Mouse (Mus musculus): ENCODE data around the gene Kcnk16. TPM values are rescaled to one million over a fixed set of nuclear protein-coding genes. Genes with fewer than 3 reads are reported as not detected.

Gene Kcnk16
- total RNA-seq, 4 experiments from 2014 or later: not detected

DNA sequence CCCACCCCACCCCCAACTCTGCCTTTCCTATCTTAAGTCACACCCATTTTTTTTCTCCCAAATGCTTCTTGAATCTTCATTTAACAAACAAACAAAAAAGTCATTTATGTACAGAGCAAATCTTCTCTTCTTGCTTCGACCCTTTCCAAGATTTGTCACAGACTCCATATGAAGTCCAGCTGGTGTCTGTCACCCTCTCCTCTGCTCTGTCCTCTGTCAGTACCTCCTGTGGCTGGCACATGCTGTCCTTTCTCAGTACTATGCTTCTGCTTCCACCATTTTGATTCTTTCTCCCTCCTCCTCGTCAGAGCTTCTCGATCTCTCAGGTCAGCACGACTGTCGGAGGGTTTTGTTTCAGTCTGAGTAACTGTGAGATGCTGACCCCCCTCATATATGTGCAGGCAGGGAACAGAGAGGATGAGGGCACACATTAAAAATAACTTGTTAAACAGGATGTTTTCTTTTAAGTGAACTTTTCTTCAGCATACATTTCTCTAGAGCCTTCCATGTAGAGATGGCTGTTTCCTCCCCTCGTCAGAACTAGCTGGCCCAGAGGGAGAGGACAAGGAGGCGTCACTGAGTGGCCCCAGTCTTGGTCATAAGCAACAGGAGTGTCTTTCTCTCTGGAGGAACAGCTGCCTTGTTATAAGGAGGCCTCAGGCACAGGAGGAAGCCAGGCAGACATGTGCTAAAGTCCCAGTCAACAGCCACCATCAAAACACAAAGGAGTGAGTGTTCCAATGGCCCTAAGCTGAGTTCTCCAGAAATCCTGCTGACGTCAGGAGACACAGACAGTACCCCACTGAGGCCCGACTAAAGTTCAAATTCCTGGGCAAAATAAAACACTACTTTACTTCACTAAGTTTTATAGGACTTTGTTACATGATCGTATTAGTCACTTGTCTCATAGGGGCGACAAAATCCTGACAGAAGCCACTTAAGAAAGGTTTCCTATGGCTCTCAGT lies 35.7 kb downstream of the Kcnk16 start:
- no peak for DNase-seq (ENCODE audit: low spot score in 2 of 2)

DNA sequence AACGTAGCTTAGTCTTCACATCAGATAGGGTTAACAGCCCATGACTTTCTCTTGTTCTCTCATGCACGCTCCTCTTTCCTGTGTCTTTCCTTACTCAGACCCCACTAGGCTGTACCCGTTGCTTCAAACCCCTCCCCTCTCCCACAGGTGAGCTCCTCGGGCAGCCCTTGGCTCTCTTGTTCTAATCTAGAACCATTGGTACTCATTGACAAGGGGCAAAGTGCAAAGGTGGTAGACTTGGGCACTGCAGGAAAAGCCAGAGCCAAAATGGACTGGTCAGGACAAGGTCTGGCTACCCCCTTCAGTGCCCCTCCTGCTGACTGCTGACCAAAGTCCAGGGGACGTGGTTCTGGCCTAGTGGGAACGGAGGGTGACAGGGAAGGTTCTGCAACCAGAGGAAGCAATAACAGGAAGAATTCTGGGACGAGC lies 38.9 kb downstream of the Kcnk16 start:
- no peak for DNase-seq (ENCODE audit: low spot score in 2 of 2)

DNA sequence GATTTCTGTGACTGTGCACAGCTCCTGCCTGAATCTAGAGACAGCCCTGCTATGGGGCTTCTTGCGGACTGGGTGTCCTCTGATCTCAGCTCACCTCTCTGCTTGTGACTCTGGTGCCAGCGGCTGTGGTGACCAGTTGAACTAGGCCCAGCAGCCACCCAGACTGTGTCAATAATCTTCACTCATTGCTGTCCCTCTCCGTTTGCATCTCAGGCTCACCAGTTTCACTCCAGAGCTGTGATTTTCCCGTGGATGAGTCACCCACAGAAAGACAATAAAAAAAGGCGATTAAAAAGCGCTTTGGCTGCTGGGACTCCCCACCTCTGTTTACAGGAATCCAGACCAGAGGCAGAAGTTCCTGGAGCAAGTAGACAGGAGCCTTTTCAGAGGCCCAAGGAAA lies 39.6 kb downstream of the Kcnk16 start:
- no peak for DNase-seq (ENCODE audit: low spot score in 2 of 2)

DNA sequence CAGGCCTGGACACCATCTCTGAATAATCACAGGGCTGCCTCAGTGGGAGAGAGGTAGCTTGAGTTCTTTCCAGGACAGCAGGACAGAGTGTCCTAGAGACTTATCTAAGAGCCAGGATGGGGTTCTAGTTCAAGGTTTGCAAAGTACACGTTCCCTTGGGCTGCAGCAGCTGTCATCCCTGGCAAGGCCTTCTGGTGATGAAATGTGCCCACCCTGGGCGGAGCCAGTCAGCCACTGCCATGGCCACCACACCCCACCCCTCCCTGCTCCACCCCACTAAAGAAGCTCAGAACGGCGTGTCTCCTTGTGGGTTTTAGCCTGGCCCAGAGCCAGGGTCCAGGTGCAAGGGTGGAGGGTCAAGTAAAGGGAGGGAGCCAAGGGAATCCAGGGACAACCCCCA lies 40.7 kb downstream of the Kcnk16 start:
- no peak for DNase-seq (ENCODE audit: low spot score in 2 of 2)

DNA sequence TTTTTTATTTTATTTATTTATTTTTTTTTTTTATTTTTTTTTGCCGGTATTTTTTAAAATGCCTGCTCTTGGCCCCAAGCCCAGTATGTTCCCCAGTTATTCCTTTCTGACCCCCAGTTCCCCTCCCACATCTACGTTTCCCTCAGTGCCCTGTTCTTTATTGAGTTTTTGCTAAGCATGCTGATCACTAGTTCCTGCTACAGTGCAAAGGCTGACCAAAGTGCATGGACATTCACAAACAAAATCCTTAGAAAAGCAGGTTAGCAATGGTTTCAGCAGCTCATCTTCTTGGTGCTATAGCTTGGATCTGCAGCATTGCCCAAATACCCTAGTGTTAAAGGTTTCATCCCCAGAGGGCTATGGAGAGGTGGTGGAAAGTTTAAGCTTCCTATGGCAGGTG lies 42.0 kb downstream of the Kcnk16 start:
- DNase-seq (ENCODE audit: low spot score in 2 of 2): no peak

DNA sequence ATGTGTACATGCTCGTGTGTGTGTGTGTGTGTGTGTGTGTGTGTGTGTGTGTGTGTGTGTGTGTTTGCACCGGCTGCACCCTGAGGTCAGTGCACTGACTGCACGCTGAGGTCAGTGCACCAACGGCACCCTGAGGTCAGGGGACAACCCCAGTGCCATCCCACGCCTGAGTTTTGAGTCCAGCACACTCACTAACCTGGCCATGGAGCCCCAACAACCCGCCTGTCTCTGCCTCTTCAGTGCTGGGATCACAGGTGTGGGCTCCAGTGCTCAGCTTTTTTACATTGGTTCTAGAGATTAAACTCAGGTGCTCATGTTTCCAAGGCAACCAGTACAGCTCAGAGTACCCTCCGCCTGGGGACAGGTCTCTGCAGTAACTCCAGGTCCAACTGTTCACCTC lies 42.5 kb downstream of the Kcnk16 start:
- DNase-seq (ENCODE audit: low spot score in 2 of 2): no peak

DNA sequence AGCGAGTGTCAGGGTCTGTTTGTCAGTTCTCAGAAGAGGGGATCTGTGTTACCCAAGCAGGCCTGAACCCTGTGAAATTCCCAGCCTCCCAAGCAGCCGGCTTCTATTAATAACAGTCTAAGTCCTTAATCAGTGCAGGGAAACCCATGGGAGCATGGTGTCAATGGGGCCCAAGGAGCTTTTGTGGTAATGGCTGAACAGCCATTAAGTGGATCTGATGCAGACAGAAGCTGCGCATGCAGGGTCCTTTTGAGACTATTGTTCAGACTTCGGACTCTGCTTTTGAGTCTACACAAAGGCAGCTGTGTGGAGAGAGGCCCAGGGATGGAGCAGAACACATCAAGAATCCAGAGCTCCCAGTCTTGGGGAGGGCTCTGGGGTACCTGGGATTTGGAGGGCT lies 43.5 kb downstream of the Kcnk16 start:
- DNase-seq (ENCODE audit: low spot score in 2 of 2): no peak

DNA sequence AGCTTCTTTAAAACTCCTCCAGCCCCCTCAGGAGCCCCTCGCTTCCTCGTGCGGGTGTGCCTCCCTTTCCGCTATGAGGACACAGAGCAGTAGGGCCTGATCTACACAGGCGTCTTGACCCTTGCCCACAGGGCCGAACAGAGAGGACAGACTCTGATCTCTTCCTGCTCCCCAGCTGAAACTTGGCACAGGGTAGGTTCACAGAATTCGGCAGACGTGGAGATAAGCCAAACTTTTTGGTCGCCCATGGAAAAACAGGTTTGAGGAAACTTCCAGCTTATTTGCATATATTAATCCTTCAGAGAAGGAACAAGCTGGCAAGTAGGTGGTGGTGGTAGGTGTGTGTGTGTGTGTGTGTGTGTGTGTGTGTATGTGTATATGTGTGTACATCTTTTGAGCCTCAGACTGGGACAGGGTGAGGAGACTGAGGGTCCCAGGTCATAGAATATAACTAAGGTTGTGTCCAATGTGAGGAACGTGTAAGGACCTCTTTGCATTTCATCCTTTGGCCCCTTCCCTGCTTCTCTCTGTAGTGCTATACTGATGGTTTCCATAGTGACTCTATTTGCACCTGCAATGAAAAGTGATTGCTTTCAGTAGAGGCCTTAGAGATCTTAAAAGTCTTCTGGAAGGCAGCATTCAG lies 44.3 kb downstream of the Kcnk16 start:
- DNase-seq (ENCODE audit: low spot score in 2 of 2): no peak

DNA sequence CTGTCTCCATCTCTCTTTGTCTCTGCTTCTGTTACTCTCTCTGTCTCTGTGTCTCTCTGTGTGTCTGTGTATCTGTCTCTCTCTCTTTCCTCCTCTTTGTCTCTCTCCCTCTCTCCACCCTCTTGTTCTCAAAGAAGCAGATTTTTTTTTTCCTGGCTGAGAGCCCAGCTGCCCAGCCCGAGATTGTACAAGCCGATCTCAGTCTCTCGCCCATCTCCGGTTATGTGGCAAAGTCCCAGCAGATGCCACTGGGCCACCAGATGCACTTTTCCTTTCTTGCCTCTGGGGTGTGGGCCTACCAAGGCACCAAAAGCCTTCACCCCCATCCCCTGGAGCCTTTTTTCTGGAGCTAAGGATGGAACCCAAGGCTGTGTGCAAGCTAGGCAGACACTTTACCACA lies 44.8 kb downstream of the Kcnk16 start:
- no peak for DNase-seq (ENCODE audit: low spot score in 2 of 2)

DNA sequence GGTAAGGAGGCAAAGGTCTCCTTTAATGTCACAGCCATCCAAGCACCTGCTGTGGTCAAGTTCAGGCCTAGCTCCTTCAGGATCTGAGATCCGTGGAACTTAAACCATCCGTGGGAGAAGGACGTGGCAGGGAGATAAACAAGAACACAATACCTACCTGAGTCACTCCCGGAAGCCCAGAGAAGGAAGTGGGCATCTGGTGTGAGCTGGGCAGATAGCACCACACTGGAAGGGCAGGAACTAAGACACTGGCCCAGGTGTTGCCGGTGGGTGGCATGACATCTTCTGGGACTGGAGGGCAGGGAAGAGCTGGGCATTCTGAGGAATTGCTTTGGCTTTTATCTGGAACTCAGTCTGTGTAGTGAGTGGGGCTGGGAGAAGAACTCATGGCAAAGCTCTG lies 45.7 kb downstream of the Kcnk16 start:
- no peak for DNase-seq (ENCODE audit: low spot score in 2 of 2)

DNA sequence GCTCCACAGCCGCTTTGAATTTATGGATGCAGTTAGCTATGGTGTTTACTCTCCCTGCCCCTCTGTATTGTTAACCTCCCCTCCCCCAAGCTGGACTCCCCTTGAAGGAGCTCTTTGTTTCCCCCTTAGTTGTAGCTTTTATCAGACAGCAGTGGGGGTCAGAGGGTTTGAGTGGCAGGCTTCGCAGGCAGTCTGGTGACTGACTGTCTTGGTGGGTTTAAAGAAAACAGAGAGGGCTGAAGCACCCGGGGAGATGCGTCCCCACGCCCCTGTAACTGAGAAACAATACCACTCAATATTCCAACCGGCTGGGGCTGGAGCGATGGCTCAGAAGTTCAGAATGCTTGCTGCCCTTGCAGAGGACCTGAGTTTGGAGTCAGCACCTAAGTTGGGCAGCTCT lies 47.9 kb downstream of the Kcnk16 start:
- DNase-seq (ENCODE audit: low spot score in 2 of 2): no peak

DNA sequence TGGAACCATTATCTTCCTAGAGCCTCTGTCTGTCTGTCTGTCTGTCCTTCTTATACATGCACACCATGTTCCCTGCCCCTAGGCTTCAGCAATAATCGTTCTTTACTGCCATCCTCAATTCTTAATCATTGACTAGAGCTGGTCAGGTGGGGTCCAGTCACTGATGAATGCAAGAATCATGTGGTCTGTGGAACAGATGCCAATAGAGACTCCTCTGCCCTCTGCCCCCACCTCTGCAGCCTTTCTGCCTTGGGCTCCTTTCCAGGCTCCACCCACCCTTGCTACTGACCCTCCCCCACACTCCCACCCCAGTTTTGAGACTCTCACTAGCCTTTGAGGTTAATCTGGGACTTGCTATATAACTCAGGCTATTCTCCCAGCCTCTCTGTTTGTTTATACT lies 49.1 kb downstream of the Kcnk16 start:
- no peak for DNase-seq (ENCODE audit: low spot score in 2 of 2)

DNA sequence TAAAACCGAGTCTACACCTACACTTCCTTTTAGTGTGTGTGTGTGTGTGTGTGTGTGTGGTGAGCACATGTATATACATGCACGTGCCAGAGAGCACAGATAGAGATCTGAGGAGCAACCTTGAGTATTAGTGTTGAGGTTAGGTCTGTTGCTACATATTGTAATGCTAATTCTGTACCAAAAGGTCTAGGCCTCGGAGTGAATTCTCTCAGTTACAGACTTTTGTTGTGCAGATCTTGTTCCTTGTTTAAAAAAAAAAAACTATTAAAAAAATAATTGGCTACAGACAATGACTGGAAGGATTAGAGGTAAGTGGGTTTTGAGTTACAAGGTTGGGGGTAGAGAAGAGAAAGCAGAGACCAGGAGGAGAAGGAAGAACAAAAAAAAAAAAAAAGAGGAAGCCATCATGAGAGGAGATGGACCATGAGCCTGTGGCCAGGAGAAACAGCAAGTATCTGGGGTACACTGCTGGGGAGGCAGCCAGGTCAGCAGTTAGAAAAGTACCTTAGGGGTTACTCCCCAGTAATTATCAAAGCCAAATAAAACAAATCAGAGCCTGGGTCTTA lies 51.6 kb downstream of the Kcnk16 start:
- no peak for DNase-seq (ENCODE audit: low spot score in 2 of 2)

DNA sequence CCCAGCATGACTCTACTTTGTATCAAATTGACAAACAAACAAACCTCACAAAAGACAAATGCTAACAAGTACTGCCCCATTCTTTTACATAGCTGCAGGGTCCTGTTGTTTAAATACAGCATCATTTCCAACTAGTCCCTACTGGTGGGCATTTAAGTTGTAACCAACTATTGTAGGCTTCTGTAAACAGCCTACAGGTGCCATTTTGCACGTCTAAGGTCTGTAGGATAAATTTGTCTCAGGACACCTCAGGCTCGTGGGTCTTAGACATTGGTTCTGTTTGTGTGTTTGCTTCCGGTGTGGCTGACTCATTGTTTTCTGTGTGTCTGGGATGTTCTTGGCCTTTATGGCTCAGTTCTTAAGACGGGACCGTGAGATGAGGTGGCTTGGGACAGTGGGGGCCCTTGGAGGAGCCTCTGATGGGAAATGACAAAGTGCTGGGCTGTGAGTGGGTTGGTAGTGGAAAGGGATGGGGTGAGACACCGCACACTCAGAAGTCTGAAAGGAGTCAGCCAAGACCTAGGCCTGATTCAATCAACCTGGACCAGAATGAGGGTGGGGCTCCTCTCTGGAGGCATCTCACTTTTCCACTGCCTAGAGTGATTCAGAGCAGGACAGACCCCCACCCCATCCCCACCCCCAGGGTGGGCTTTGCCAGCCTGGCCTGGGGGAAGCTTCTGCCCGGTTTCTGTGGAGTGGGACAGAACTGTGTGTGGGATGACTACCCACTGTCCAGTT lies 52.3 kb downstream of the Kcnk16 start:
- no peak for DNase-seq (ENCODE audit: low spot score in 2 of 2)

DNA sequence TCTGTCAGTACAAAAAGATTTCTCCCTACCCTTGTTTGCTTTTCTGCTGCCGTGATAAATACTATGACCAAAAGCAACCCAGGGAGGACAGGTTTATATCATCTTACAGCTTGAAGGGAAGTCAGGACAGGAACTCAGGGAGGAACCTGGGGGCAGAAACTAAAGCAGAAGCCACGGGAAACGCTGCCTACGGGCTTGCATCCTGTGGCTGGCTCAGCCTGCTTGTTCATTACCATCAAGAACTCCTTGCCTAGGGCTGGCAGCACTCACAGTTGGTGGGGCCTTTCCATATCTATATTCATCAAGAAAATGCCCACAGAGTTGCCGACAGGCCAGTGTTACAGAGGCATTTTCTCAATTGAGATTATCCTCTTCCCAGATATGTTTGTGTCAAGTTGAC lies 53.2 kb downstream of the Kcnk16 start:
- no peak for DNase-seq (ENCODE audit: low spot score in 2 of 2)

DNA sequence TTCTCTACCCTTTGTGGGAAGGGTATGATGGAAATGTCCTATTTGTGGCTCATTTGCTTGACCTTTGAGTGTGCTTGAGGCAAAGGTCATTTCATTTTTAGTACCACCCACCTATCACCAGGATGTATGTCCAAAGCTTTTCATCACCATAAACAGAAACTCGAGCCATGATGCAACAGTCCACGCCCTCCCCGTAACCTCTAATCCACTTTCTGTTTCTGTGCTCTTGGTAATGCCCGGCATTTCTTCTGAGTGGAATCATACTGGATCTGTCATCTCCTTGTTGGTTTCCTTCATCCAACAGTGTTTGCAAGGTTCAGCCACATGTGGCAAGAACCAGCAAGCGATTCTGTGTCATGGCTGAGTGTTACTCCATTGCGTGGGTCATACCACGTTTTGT lies 54.9 kb downstream of the Kcnk16 start:
- no peak for DNase-seq (ENCODE audit: low spot score in 2 of 2)

DNA sequence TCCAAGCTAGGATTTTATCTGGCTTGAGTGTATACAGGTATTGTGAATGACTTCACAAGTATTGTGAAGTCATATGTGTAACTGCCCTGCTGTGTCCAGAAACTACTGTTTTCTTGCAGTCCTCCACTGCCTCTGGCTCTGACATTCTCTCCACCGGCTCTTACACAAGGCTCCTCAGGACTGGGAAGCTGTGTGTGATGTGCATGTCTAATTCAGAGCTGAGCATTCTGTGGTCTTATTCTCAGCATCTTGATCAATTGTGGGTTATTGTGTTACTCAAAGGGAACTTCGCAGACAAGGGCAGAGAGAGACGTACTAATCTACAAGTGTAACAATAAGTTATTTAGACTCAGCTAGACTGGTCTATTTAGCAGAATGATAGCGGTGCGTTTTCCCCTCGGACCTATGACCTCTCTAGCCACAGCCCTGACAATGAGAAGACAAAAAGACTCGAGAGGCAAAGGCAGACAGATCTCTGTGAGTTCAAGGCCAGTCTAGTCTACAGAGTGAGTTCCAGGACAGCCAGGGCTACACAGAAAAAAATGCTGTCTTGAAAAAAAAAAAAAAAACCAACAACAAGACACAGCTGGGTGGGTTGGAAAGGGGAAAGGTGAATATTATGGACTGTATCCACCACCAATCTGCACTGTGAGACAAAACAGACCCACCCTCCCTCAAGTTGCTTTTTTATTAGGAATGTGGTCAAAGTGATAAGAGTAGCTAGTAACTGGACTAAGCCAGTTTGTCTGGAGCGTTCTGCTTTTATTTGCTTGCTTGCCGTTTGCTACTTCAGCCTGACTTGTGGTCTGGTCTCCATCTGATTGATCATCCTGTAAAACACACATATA lies 57.0 kb downstream of the Kcnk16 start:
- no peak for DNase-seq (ENCODE audit: low spot score in 2 of 2)

Data from left cerebral cortex, adult 8-10 months (tissue).